Mouse (Mus musculus): ENCODE results near the gene Hnrnpr. TPM values are rescaled to one million over a fixed set of nuclear protein-coding genes. Genes with fewer than 3 reads are reported as not detected.

The Hnrnpr gene
- polyA plus RNA-seq, 1 experiment from 2014 or later = 121 TPM

GRCm38 (mm10) chr4:136320016-136320415 is 9.3 kb downstream of the Hnrnpr start:
- ATAC-seq (ENCODE audit: insufficient read depth, low FRiP score) = no peak
- Histone ChIP-seq H3K4me3 (replicated peaks; ENCODE audit: low read length) (no peak overlapping the region), H3K27ac (ENCODE audit: low read length) (no peak overlapping the region), H3K4me2 (ENCODE audit: low read depth, low read length) (no peak overlapping the region), H3K9me3 (replicated peaks; ENCODE audit: control insufficient read depth, low read length) (no peaks in the 10 kb centered on the region), H3K36me3 (ENCODE audit: control insufficient read depth, insufficient read depth, low read length) (peaks cover 17% of the 10 kb centered on the region), H3K27me3 (ENCODE audit: control insufficient read depth, insufficient read depth, low read length) (no peaks in the 10 kb centered on the region), H3K9ac (ENCODE audit: low read length) (no peak overlapping the region), H3K4me1 (ENCODE audit: control insufficient read depth, insufficient read depth, low read length) (0 out of 2 replicates have a peak, but pooled peaks cover 2% of the 10 kb centered on the region)
- 68% methylated on average over 4 of the region's 4 CpGs for WGBS

- Histone ChIP-seq H3K4me2 (ENCODE audit: low read depth, low read length) (no peak overlapping the region), H3K4me3 (replicated peaks; ENCODE audit: low read length) (no peak overlapping the region), H3K36me3 (ENCODE audit: control insufficient read depth, insufficient read depth, low read length) (peaks cover 12% of the 10 kb centered on the region), H3K27ac (ENCODE audit: low read length) (no peak overlapping the region), H3K9me3 (replicated peaks; ENCODE audit: control insufficient read depth, low read length) (no peaks in the 10 kb centered on the region), H3K27me3 (ENCODE audit: control insufficient read depth, insufficient read depth, low read length) (no peaks in the 10 kb centered on the region), H3K9ac (ENCODE audit: low read length) (no peak overlapping the region), H3K4me1 (ENCODE audit: control insufficient read depth, insufficient read depth, low read length) (no peaks in the 10 kb centered on the region)
- no peak for ATAC-seq (ENCODE audit: insufficient read depth, low FRiP score)
- 47% methylated on average over 2 of the region's 2 CpGs for WGBS
Measured at GRCm38 (mm10) chr4:136324226-136324625, 13.5 kb downstream of the Hnrnpr start.

GRCm38 (mm10) chr4:136327238-136327637 is 16.5 kb downstream of the Hnrnpr start:
- no peak overlapping the region for H3K9ac ChIP-seq (ENCODE audit: low read length)
- H3K36me3 ChIP-seq (ENCODE audit: control insufficient read depth, insufficient read depth, low read length) = peaks cover 7% of the 10 kb centered on the region; the same call in 1 of the 2 replicates
- H3K4me2 ChIP-seq (ENCODE audit: low read depth, low read length) = no peak overlapping the region

GRCm38 (mm10) chr4:136328115-136328514 is 17.4 kb downstream of the Hnrnpr start:
- H3K9ac ChIP-seq (ENCODE audit: low read length) = no peak overlapping the region
- H3K4me3 ChIP-seq (replicated peaks; ENCODE audit: low read length) = no peak overlapping the region
- no peak overlapping the region for H3K4me2 ChIP-seq (ENCODE audit: low read depth, low read length)
- no peaks in the 10 kb centered on the region for H3K4me1 ChIP-seq (ENCODE audit: control insufficient read depth, insufficient read depth, low read length)
- H3K27me3 ChIP-seq (ENCODE audit: control insufficient read depth, insufficient read depth, low read length) = no peaks in the 10 kb centered on the region
- peaks cover 11% of the 10 kb centered on the region; the same call in 1 of the 2 replicates for H3K36me3 ChIP-seq (ENCODE audit: control insufficient read depth, insufficient read depth, low read length)
- no peaks in the 10 kb centered on the region for H3K9me3 ChIP-seq (replicated peaks; ENCODE audit: control insufficient read depth, low read length)
- H3K27ac ChIP-seq (ENCODE audit: low read length) = no peak overlapping the region
- ATAC-seq (ENCODE audit: insufficient read depth, low FRiP score) = no peak

More at GRCm38 (mm10) chr4:136327238-136327637, 16.5 kb downstream of the Hnrnpr start:
- no peak overlapping the region for H3K27ac ChIP-seq (ENCODE audit: low read length)
- no peaks in the 10 kb centered on the region for H3K27me3 ChIP-seq (ENCODE audit: control insufficient read depth, insufficient read depth, low read length)
- 81% methylated on average over 5 of the region's 5 CpGs for WGBS
- H3K4me3 ChIP-seq (replicated peaks; ENCODE audit: low read length) = no peak overlapping the region
- no peaks in the 10 kb centered on the region for H3K9me3 ChIP-seq (replicated peaks; ENCODE audit: control insufficient read depth, low read length)
- no peaks in the 10 kb centered on the region for H3K4me1 ChIP-seq (ENCODE audit: control insufficient read depth, insufficient read depth, low read length)
- ATAC-seq (ENCODE audit: insufficient read depth, low FRiP score) = no peak

GRCm38 (mm10) chr4:136331709-136332108 is 21.0 kb downstream of the Hnrnpr start:
- 96% methylated on average over 3 of the region's 3 CpGs for WGBS
- Histone ChIP-seq H3K4me3 (replicated peaks; ENCODE audit: low read length) (no peak overlapping the region), H3K9ac (ENCODE audit: low read length) (no peak overlapping the region), H3K9me3 (replicated peaks; ENCODE audit: control insufficient read depth, low read length) (no peaks in the 10 kb centered on the region), H3K36me3 (ENCODE audit: control insufficient read depth, insufficient read depth, low read length) (peaks cover 12% of the 10 kb centered on the region; the same call in 1 of the 2 replicates), H3K27ac (ENCODE audit: low read length) (no peak overlapping the region), H3K4me2 (ENCODE audit: low read depth, low read length) (no peak overlapping the region), H3K4me1 (ENCODE audit: control insufficient read depth, insufficient read depth, low read length) (no peaks in the 10 kb centered on the region; the same call in 1 of the 2 replicates), H3K27me3 (ENCODE audit: control insufficient read depth, insufficient read depth, low read length) (no peaks in the 10 kb centered on the region)
- ATAC-seq (ENCODE audit: insufficient read depth, low FRiP score) = no peak

GRCm38 (mm10) chr4:136333191-136333590 is 22.4 kb downstream of the Hnrnpr start:
- WGBS = 78% methylated on average over 3 of the region's 3 CpGs
- Histone ChIP-seq H3K4me1 (ENCODE audit: control insufficient read depth, insufficient read depth, low read length) (no peaks in the 10 kb centered on the region; the same call in 1 of the 2 replicates), H3K27ac (ENCODE audit: low read length) (no peak overlapping the region), H3K4me3 (replicated peaks; ENCODE audit: low read length) (no peak overlapping the region), H3K9me3 (replicated peaks; ENCODE audit: control insufficient read depth, low read length) (no peaks in the 10 kb centered on the region), H3K36me3 (ENCODE audit: control insufficient read depth, insufficient read depth, low read length) (peaks cover 17% of the 10 kb centered on the region; the same call in 1 of the 2 replicates), H3K4me2 (ENCODE audit: low read depth, low read length) (no peak overlapping the region), H3K9ac (ENCODE audit: low read length) (no peak overlapping the region), H3K27me3 (ENCODE audit: control insufficient read depth, insufficient read depth, low read length) (no peaks in the 10 kb centered on the region)
- ATAC-seq (ENCODE audit: insufficient read depth, low FRiP score) = no peak

GRCm38 (mm10) chr4:136335065-136335464 is 24.3 kb downstream of the Hnrnpr start:
- Histone ChIP-seq H3K27ac (ENCODE audit: low read length) (no peak overlapping the region), H3K4me2 (ENCODE audit: low read depth, low read length) (no peak overlapping the region), H3K4me3 (replicated peaks; ENCODE audit: low read length) (no peak overlapping the region), H3K27me3 (ENCODE audit: control insufficient read depth, insufficient read depth, low read length) (no peaks in the 10 kb centered on the region), H3K9ac (ENCODE audit: low read length) (no peak overlapping the region), H3K4me1 (ENCODE audit: control insufficient read depth, insufficient read depth, low read length) (no peaks in the 10 kb centered on the region; the same call in 1 of the 2 replicates), H3K36me3 (ENCODE audit: control insufficient read depth, insufficient read depth, low read length) (peaks cover 17% of the 10 kb centered on the region; the same call in 1 of the 2 replicates), H3K9me3 (replicated peaks; ENCODE audit: control insufficient read depth, low read length) (no peaks in the 10 kb centered on the region)
- WGBS = 50% methylated on average over 2 of the region's 2 CpGs
- no peak for ATAC-seq (ENCODE audit: insufficient read depth, low FRiP score)

GRCm38 (mm10) chr4:136337129-136337528 is 26.4 kb downstream of the Hnrnpr start:
- H3K4me2 ChIP-seq (ENCODE audit: low read depth, low read length) = no peak overlapping the region
- no peaks in the 10 kb centered on the region; the same call in 1 of the 2 replicates for H3K4me1 ChIP-seq (ENCODE audit: control insufficient read depth, insufficient read depth, low read length)
- peaks cover 18% of the 10 kb centered on the region; the same call in 1 of the 2 replicates for H3K36me3 ChIP-seq (ENCODE audit: control insufficient read depth, insufficient read depth, low read length)

GRCm38 (mm10) chr4:136349616-136350015 is 38.9 kb downstream of the Hnrnpr start:
- no peaks in the 10 kb centered on the region for H3K27me3 ChIP-seq (ENCODE audit: control insufficient read depth, insufficient read depth, low read length)
- H3K27ac ChIP-seq (ENCODE audit: low read length) = no peak overlapping the region
- H3K4me1 ChIP-seq (ENCODE audit: control insufficient read depth, insufficient read depth, low read length) = no peaks in the 10 kb centered on the region
- no peak overlapping the region for H3K9ac ChIP-seq (ENCODE audit: low read length)
- H3K4me3 ChIP-seq (replicated peaks; ENCODE audit: low read length) = no peak overlapping the region
- no peak for ATAC-seq (ENCODE audit: insufficient read depth, low FRiP score)
- WGBS = 74% methylated on average over 6 of the region's 6 CpGs
- no peaks in the 10 kb centered on the region for H3K9me3 ChIP-seq (replicated peaks; ENCODE audit: control insufficient read depth, low read length)
- H3K36me3 ChIP-seq (ENCODE audit: control insufficient read depth, insufficient read depth, low read length) = peaks cover 4% of the 10 kb centered on the region; the same call in 1 of the 2 replicates
- H3K4me2 ChIP-seq (ENCODE audit: low read depth, low read length) = no peak overlapping the region

More at GRCm38 (mm10) chr4:136337129-136337528, 26.4 kb downstream of the Hnrnpr start:
- Histone ChIP-seq H3K27ac (ENCODE audit: low read length) (no peak overlapping the region), H3K27me3 (ENCODE audit: control insufficient read depth, insufficient read depth, low read length) (no peaks in the 10 kb centered on the region), H3K9me3 (replicated peaks; ENCODE audit: control insufficient read depth, low read length) (no peaks in the 10 kb centered on the region), H3K9ac (ENCODE audit: low read length) (no peak overlapping the region), H3K4me3 (replicated peaks; ENCODE audit: low read length) (no peak overlapping the region)
- no peak for ATAC-seq (ENCODE audit: insufficient read depth, low FRiP score)
- WGBS = 64% methylated on average over 4 of the region's 4 CpGs
